Mouse (Mus musculus) limb, embryonic 10.5 days (tissue): ENCODE data around the gene Usp48. TPM values are rescaled to one million over a fixed set of nuclear protein-coding genes. Genes with fewer than 3 reads are reported as not detected.

ENCODE experiments used
- DNase-seq: peaks from one replicate; pipeline ENCODE4 v3.0.0-alpha.2; 2017; ENCODE audit warnings: low spot score
- H3K27ac ChIP-seq: fragments of 300-500 bp; sonication (generic); 2 replicates; pipeline ENCODE4 v1.5.1; 2016; ENCODE audit warnings: mild to moderate bottlenecking
- H3K27me3 ChIP-seq: fragments of 300-500 bp; sonication (generic); 2 replicates; pipeline ENCODE4 v1.6.1; 2016; ENCODE audit warnings: low read depth, mild to moderate bottlenecking; ENCODE audit not compliant: poor library complexity, severe bottlenecking
- H3K36me3 ChIP-seq: fragments of 300-500 bp; sonication (generic); 2 replicates; pipeline ENCODE4 v1.6.1; 2016; ENCODE audit warnings: mild to moderate bottlenecking, moderate library complexity
- H3K4me1 ChIP-seq: fragments of 300-500 bp; sonication (generic); 2 replicates; pipeline ENCODE4 v1.6.1; 2016
- H3K4me3 ChIP-seq: fragments of 300-500 bp; sonication (generic); 2 replicates; pipeline ENCODE4 v1.5.1; 2016; ENCODE audit warnings: mild to moderate bottlenecking, moderate library complexity
- H3K9me3 ChIP-seq: fragments of 300-500 bp; sonication (generic); replicated peaks from 2 replicates; pipeline ENCODE4 v1.6.1; 2016; ENCODE audit warnings: mild to moderate bottlenecking
- WGBS: fragments of 180-500 bp; shearing (Covaris S2); methylation state at CpG from one replicate; pipeline ENCODE4 v1.1.7; 2016; 5-methylcytosine and 5-hydroxymethylcytosine counted together
- polyA plus RNA-seq: library from polyadenylated mRNA; unstranded; fragments of >200 nt; fragmentation: Nextera tagmentation; extraction: Ambion mirVana; gene quantifications from 2 replicates; pipeline ENCODE4 v1.2.1, GENCODE M21; 2016

Gene Usp48
- polyA plus RNA-seq, 1 experiment from 2014 or later: 80.2 TPM

- H3K27me3 ChIP-seq: peaks cover 25% of the 10 kb centered on the region
- 80% methylated on average over 2 of the region's 2 CpGs for WGBS
- DNase-seq: no peak
- no peak overlapping the region for H3K4me3 ChIP-seq
- peaks cover 33% of the 10 kb centered on the region for H3K4me1 ChIP-seq
- H3K36me3 ChIP-seq: no peaks in the 10 kb centered on the region
- H3K9me3 ChIP-seq: no peaks in the 10 kb centered on the region
- no peak overlapping the region for H3K27ac ChIP-seq
Measured at GRCm38 (mm10) chr4:137704561-137704960, 111.0 kb downstream of the Usp48 start.

GRCm38 (mm10) chr4:137705379-137705778 is 111.8 kb downstream of the Usp48 start:
- no peak for DNase-seq
- peaks cover 33% of the 10 kb centered on the region for H3K27me3 ChIP-seq
- 76% methylated on average over 5 of the region's 5 CpGs for WGBS
- H3K4me3 ChIP-seq: no peak overlapping the region
- H3K36me3 ChIP-seq: no peaks in the 10 kb centered on the region
- H3K9me3 ChIP-seq: no peaks in the 10 kb centered on the region
- peaks cover 31% of the 10 kb centered on the region for H3K4me1 ChIP-seq
- 0 out of 2 replicates have a peak overlapping the region, but pooled peaks have one; percentile 12 for H3K27ac ChIP-seq

- Histone ChIP-seq H3K4me3 (peak overlapping the region; percentile 66), H3K27ac (peak overlapping the region; percentile 86; the same call in 1 of the 2 replicates), H3K9me3 (no peaks in the 10 kb centered on the region), H3K36me3 (no peaks in the 10 kb centered on the region), H3K4me1 (peaks cover 31% of the 10 kb centered on the region), H3K27me3 (peaks cover 39% of the 10 kb centered on the region)
- DNase-seq: no peak
- WGBS: 79% methylated on average over 7 of the region's 7 CpGs
Measured at GRCm38 (mm10) chr4:137706510-137706909, 113.0 kb downstream of the Usp48 start.

- WGBS: 3% methylated on average over 52 of the region's 52 CpGs
- Histone ChIP-seq H3K9me3 (no peaks in the 10 kb centered on the region), H3K4me1 (peaks cover 27% of the 10 kb centered on the region)
Measured at GRCm38 (mm10) chr4:137707216-137707990, 113.8 kb downstream of the Usp48 start.

More at GRCm38 (mm10) chr4:137707216-137707990, 113.8 kb downstream of the Usp48 start:
- DNase-seq: peak; percentile 99
- Histone ChIP-seq H3K27ac (peak overlapping the region; percentile 86), H3K4me3 (peak overlapping the region; percentile 66), H3K27me3 (peaks cover 42% of the 10 kb centered on the region), H3K36me3 (no peaks in the 10 kb centered on the region)

Other genes with a start within 250 kb of the Usp48 start
- gene Cdc42, start 236.0 kb upstream of the Usp48 start, polyA plus RNA-seq: 531 and 571 TPM in 2 replicates
- gene Cela3a, start 184.0 kb upstream of the Usp48 start, polyA plus RNA-seq: not detected in 2 replicates
- not detected in 2 replicates for gene Cela3b, start 163.2 kb upstream of the Usp48 start, polyA plus RNA-seq
- gene 1700013G24Rik, start 140.5 kb upstream of the Usp48 start, polyA plus RNA-seq: not detected in 2 replicates
- 20.8 and 23.3 TPM in 2 replicates for gene Hspg2, start 125.0 kb upstream of the Usp48 start, polyA plus RNA-seq
- not detected in 2 replicates for gene Ldlrad2, start 19.2 kb upstream of the Usp48 start, polyA plus RNA-seq
- gene Rap1gap, start 71.0 kb downstream of the Usp48 start, polyA plus RNA-seq: 2.8 and 4.2 TPM in 2 replicates
- gene Alpl, start 202.6 kb downstream of the Usp48 start, polyA plus RNA-seq: 5.1 and 7.9 TPM in 2 replicates